Mouse (Mus musculus) heart, postnatal 10 days (tissue): ENCODE data around the gene Herc3. TPM values are rescaled to one million over a fixed set of nuclear protein-coding genes. Genes with fewer than 3 reads are reported as not detected.
"Not testable (repeated sequence)": the region's sequence is repeated elsewhere in the genome, so short reads cannot be mapped to it uniquely, and the experiment has no call there.

ENCODE experiments used
- DNase-seq, 2 experiments: peaks; one replicate each; pipeline ENCODE4 v3.0.0; 2021
- intact Hi-C: fragments of 180-260 bp; cut with DNase I; formaldehyde crosslinking; loops from one replicate; pipeline ENCODE4 v1.15.1; 2025
- total RNA-seq, 2 experiments: library from RNA; stranded (reverse); gene quantifications; 2 replicates each; pipeline ENCODE4 v1.2.3; 2021

The Herc3 gene
- total RNA-seq, 2 experiments from 2014 or later: 93.1 to 102 TPM

- DNase-seq: no peak
- intact Hi-C loops: no loop called here
These were observed 24.6 kb downstream of the Herc3 start for GRCm38 (mm10) chr6:58855676-58856367.

GRCm38 (mm10) chr6:58856494-58856893, 25.2 kb downstream of the Herc3 start:
- DNase-seq: peak; percentile 29 to 71
- intact Hi-C loops: no loop called here

GRCm38 (mm10) chr6:58859517-58859916, 28.3 kb downstream of the Herc3 start:
- intact Hi-C loops: no loop called here
- no peak for DNase-seq

DNA sequence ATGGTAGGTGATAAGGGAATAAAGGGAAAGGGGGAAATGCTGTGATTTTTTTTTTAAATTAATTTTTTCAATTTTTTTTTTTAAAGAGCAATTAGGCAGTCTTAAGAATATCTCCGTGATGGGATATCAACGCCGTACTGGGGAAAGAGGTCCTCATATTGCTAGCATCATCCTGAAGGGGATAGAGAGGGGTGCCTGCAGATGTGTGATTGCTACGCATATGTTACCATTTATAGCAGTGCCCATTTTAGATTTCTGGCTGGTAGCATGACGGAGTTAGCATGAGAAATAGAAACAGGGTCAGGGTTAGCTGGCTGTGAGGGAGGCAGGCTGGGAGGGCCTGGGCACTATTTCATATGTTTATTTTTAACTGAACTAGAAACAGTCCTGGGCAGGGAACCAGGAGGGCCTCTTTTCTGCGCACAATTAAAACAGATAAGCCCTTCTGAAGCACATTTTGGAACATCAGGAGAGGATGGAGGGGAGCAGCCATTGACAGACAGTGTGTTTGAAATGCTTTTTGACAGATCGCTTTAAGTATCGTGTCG, 31.3 kb downstream of the Herc3 start:
- peak; percentile 56 to 83 for DNase-seq
- intact Hi-C loops: no loop called here

- intact Hi-C loops: no loop called here
- no peak for DNase-seq
These were observed 32.5 kb downstream of the Herc3 start for GRCm38 (mm10) chr6:58863631-58864235.

DNA sequence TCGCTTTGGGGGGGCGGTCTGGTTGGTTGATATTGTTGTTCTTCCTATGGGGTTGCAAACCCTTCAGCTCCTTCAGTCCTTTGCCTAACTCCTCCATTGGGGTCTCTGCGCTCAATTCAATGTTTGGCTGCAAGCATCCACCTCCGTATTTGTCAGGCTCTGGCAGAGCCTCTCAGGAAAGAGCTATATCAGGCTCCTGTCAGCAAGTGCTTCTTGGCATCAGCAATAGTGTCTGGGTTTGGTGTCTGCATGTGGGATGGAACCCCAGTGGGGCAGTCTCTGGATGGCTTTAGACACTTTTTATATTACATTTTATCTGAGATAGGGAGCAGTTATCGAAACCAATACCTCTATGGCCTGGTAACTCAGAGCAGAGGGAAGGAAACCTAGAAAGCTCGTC, 36.6 kb downstream of the Herc3 start:
- intact Hi-C loops: not testable (repeated sequence)

DNA sequence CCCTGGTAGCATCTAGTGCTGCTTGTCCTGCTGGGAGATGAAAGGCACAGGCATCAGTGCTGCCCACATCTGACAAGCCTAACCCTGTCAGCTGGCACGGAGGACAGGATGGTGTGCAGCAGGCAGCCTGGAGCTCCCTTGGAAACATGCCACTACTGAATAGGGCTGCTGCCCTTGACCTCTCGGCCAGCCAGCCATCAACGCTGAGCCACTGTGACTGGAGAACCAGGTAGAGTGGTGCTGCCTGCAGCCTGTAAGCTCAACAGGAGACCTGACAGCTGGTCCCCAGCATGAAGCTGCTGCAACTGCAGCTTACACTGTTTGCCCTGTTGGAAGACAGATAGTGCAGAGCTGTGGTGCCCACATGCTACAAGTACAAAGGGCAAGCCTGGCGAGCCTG, 48.3 kb downstream of the Herc3 start:
- intact Hi-C loops: no loop called here
- peak; percentile 25 to 70 for DNase-seq

More for the DNA sequence above, 36.6 kb downstream of the Herc3 start:
- DNase-seq: peak; percentile 12 to 46

- no peak for DNase-seq
- intact Hi-C loops: no loop called here
These were observed 48.7 kb downstream of the Herc3 start for GRCm38 (mm10) chr6:58879987-58880386.

- intact Hi-C loops: no loop called here
These were observed 49.6 kb downstream of the Herc3 start for GRCm38 (mm10) chr6:58880861-58881260.

GRCm38 (mm10) chr6:58881363-58881762, 50.1 kb downstream of the Herc3 start:
- no peak for DNase-seq
- intact Hi-C loops: no loop called here

More at GRCm38 (mm10) chr6:58880861-58881260, 49.6 kb downstream of the Herc3 start:
- DNase-seq: no peak

GRCm38 (mm10) chr6:58882271-58882670, 51.0 kb downstream of the Herc3 start:
- DNase-seq: no peak
- intact Hi-C loops: no loop called here

DNA sequence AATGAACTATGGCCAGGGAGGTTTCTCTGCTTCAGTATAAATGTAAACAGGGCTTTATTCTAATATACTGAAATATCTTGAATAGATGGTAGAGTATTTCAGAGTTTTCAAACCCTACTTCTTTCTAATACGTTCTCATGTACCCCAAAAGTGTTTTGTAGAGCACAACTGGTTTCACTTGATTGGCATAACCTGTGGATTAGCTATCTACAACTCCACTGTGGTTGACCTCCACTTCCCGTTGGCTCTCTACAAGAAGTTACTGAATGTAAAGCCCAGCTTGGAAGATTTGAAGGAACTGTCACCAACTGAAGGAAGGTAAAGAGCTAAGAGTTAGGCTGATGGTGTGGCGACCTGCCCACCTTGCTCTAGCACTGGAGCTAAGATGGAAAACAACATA, 58.7 kb downstream of the Herc3 start:
- no peak for DNase-seq
- intact Hi-C loops: no loop called here

DNA sequence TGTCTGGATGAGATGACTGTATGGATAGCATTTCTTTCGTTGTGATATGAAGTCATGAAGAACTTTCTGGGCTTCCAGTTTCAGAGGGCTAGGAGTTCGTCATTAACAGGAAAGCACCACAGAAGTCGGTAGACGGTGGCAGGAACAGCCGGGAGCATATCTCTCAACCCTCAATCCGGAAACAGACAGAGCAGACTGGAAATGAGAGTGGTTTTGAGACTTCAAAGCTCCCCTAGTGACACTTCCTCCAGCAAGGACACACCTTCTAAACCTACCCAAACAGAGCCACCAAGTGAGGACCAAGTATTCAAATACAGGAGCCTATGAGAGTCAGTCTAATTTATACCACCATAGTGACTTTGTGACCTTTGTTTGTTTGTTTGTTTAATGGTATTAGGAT, 62.0 kb downstream of the Herc3 start:
- intact Hi-C loops: no loop called here
- DNase-seq: no peak

GRCm38 (mm10) chr6:58894994-58895393, 63.7 kb downstream of the Herc3 start:
- DNase-seq: no peak
- intact Hi-C loops: no loop called here

DNA sequence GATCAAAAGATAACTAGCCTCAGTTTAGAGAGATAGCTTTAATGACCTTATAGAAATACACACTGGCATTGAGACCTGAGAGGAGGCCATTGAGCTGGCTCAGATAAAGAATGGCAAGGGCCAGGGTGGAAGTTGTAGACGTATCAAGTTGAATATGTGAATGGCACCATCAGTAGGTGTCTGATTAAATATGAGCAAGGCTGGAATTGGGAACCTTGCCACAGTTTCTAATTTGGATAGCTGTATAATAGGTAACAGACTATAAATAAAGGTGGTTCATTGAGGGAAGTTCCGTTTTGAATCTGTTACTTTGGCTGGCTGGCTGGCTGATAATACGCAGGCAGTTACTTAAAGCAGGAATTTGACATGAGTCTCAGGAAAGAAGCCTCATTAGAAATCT, 65.4 kb downstream of the Herc3 start:
- intact Hi-C loops: no loop called here

DNA sequence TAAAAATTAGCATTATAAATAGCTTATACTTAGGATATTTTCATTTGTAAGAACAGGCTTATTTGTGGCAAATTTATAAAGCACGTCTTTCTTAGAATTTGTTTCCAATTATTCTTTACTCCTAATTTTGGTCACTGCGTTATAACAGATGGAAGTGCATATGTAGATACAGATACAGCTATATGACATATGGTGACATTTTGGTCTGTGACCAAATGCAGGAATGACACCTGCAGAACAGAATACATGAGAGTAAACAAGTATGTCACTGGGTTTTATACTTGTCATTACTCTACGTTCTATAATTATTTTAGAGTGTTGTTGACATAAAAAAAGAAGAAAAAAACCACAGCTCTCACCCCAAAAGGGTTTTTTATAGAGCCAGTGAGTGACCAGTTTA, 67.8 kb downstream of the Herc3 start:
- no peak for DNase-seq
- intact Hi-C loops: no loop called here

More for the DNA sequence above, 65.4 kb downstream of the Herc3 start:
- DNase-seq: peak; percentile 18 to 42

- intact Hi-C loops: no loop called here
- DNase-seq: no peak
These were observed 69.3 kb downstream of the Herc3 start for GRCm38 (mm10) chr6:58900536-58900935.

- peak; percentile 15 to 35 for DNase-seq
- intact Hi-C loops: no loop called here
These were observed 71.9 kb downstream of the Herc3 start for GRCm38 (mm10) chr6:58903171-58903570.

GRCm38 (mm10) chr6:58904551-58904950, 73.3 kb downstream of the Herc3 start:
- intact Hi-C loops: no loop called here
- no peak for DNase-seq

- DNase-seq: peak in 1 of 2 experiments; percentile 6
- intact Hi-C loops: no loop called here
These were observed 75.6 kb downstream of the Herc3 start, which contains the start of gene Nap1l5 for GRCm38 (mm10) chr6:58906852-58907261. Nap1l5 (minus strand) TSS chr6:58907076.

GRCm38 (mm10) chr6:58907336-58907735, 76.1 kb downstream of the Herc3 start:
- no peak for DNase-seq

DNA sequence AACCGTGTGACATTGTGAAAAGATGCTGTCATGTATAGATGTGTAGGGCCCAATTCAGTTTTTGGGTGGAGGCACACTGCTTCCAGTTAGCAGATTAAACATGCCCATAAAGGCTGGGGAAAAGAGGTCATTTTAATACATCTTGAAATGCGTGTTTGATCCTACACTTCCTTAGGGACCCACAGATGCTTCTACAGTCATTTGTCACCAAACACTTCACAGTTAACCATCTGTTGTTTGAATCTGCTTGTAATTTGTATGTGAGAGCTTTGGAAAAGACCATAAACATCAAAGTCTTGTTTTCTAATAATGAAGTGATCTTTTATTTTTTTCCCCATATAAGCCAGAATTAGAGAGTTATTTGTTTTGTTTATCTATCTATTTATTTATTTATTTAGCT, 76.5 kb downstream of the Herc3 start:
- DNase-seq: no peak
- intact Hi-C loops: no loop called here

More at GRCm38 (mm10) chr6:58907336-58907735, 76.1 kb downstream of the Herc3 start:
- intact Hi-C loops: no loop called here
